Mouse (Mus musculus) 416B (cell line): ENCODE results near the gene P4ha2.
A peak's percentile ranks its signal among the peaks of the same experiment; 100 is the strongest.

Experiments
- DNase-seq: peaks from one replicate; pipeline ENCODE4 v3.0.0; 2011; ENCODE audit warnings: low read depth

P4ha2 gene

DNA sequence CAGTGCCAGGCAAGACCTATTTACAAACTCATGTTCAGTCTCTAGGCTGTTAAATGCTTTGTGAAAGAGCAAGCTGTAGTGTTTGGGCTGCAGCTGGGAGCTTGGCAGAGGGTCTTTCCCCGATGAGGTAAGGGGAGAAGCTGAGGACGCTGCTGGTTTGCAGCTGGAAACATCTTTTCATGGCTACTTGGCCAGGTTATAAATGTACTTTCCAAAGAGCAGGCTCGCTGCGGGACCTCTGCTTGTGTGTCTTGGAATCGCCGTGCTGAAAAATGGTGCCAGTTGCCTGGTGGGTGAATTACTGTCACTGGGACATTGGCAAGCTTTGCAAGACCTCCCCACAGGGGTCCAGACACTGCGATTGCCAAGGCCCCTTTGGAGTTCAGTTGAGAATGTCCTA is 7.3 kb downstream of the P4ha2 start:
- DNase-seq = no peak

DNA sequence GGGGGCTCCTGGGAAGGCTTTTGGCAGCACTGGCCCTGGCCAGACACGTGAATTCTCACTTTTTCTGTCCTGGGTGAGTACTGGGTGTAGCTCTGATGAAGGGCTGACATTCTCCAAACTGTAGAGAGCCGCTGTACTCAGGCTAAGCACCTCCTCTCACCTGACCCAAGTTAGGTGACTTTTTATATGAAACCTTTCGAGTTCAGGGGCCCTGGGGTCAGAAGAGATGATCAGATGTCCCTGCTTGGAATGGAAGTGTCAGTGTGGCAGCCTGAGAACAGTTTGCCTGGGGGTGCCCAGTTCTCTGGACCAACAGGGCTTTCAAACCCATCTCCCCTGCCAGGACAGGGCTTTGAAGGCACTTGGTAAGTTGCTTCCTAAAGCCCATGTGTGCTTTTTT is 8.2 kb downstream of the P4ha2 start:
- no peak for DNase-seq

DNA sequence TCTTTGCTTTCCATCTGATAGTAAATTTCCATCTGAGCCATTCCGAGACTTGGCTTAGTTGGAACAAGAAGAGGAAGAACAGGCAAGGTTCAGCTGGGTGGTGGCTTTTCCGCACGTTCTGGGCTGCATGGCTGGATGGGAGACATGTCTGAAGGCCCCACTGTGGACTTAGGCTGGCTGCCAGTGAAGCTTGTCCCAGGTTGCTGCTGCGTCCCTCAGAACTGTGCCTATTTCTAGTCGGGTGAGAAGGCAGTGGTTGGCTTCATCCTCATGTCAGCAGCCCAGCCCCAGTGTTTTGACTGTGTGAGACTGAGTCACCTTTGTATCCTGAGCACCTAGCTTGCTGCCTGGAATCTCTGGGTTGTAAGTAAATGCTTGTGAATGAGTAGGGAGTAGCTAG is 9.0 kb downstream of the P4ha2 start:
- no peak for DNase-seq

DNA sequence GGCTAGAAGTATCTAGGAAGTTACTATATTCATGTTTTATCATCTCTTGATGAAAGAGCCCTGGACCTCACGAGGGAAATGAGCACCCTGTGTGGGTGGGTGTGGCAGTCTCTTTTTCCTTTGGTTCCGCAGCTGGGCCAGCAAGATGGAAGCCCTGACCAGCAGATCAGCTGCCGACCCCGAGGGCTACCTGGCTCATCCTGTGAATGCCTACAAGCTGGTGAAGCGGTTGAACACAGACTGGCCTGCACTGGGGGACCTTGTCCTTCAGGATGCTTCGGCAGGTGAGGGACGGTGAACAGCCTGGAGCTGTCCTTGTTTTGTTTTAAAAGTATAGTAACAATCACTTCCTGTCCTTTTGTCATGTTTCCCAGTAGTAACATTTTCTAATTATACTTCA is 11.4 kb downstream of the P4ha2 start:
- DNase-seq = no peak

DNA sequence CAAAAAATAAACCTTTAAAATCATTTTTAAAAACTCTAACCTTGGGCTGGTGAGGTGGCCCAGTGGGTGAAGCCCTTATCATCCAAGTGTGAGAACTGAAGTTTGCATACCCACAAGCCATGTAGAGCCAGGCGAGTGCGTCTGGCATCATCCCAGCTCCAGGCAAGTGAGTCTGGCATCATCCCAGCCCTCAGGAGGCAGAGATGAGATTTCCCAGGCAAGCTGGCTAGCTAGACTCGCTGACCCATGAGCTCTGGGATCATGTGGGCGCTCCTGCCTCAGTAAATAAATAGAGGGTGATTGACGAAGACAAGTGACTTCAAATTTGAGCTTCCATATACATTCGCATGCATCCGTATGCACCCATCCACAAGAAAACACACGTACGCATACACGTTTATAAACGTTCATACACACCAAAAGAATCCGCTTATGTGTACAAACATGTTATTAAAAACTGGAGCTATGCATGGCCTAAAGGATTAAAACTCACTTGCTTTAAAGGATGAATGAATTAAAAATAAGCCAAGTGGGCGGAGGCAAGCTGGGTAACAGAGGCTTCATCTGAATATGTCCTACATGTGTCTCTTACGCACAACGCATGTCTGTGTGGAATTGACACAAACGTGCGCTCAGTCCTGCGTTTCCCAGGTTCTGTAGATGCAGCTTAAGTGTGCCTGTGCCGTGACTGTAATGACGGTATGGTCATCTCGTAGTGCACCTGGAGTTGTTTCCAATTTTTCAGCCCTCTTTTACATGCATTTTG is 12.3 kb downstream of the P4ha2 start:
- no peak for DNase-seq

DNA sequence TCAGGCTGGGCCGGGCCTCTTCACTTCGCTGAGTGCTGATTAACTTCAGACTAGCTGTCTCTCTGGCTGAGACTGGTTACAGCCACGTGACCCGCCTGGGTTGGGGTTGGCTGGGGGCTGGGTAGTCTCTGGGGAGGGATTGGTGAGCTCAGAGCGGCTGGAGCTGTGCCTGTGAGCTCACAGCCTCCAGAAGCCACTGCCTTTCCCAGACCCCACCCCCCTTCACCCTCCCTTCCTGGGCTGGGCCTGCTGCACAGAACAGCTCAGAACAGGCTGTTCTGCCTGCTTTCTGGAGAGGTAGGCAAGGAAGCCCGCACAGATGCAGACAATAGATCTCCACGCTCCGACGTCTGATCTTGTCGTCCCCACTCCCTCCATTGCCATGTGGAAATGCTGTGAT is 13.0 kb downstream of the P4ha2 start:
- no peak for DNase-seq

DNA sequence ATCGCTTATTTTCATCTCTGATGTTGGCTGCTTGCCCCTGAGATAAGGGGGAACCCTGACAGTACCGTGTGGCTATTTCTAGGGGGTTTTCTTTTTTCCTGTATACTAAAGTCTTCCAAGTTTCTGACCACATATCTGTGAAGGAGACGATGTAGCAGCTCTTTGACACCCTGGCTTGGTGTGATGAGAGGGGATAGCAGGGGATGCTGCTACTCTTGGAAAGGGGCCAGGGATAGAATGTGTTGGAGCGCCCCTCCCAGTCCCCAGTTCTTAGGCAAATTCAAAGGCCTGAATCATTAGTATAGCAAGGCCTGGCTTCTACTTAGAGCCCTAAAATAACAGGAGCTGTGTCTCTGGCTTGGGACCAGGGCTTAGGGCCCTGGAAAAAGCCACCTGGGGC is 13.5 kb downstream of the P4ha2 start:
- no peak for DNase-seq

DNA sequence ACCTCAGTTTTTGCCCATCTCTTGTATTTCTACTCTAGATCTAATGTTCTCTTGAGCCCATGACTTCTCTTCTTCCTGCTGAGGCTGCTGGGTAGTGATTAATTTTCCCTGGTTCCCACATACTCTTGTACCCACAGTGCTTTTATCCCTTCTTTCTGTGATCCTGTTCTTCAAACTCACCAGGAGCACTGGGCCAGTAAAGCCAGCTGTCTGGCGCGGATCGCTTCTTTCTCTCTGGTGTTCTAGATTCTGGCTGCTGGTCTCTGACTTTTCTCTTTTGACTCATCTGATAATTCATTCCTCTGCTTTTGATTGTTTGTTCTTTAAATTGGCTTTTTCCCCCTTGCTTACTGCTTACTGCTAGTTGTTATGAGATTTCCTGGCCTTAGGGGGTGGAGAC is 14.9 kb downstream of the P4ha2 start:
- DNase-seq = no peak

DNA sequence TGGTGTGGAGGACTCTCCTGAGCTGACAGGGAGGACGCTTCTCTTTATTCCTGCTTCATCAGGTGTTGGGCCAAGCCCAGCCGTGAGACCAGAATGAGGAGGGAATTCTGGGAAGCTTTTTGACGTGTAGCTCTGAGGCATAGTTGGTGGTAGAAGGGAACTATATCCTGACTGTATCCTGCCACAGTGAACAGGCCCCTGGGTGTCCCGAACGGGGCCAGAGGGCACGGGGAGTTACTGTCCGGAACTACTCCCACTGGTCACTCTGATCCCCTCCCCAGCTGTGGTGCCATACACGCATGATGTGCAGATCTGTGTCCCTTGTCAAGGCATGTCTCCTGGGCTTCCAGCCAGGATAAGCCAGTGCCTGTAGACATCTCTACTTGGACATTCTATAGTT is 15.4 kb downstream of the P4ha2 start:
- no peak for DNase-seq

DNA sequence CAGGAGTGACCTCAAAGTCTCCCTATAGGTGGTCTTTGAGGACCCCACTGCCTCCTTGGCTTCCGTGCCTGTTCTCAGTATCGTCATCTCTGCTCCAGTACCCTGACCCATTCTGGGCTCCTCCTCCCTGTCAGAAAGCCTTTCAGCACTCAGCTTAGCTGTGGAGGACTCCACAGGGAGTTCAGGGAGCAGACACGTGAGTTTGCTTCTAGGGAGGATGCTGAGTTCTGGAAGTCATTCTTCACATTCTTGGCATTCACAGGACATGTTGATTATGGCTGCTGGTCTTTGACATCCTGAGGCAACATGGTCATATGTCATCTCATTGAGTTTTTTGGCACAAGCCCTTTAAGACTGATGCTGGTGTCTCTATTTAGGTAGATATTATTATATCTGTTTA is 16.0 kb downstream of the P4ha2 start:
- no peak for DNase-seq

DNA sequence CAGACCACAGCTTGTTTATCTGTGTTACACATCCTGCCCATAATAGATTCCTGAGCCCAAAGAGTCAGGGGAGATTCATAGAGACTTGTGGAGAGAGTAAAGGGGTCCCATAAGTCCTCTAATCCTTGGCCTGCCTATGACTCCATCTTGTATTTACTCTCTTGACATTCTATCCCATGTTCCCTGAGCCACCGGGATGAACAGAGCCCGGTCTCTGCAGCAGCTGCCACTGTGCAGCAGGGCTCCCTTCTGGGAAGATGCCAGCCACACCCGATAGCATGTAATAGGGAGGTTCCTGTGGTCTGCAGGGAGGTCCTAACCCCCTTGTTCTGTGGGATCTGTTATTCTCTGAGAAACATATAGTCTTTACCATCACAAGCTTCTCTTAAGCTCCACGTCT is 16.5 kb downstream of the P4ha2 start:
- DNase-seq = no peak

DNA sequence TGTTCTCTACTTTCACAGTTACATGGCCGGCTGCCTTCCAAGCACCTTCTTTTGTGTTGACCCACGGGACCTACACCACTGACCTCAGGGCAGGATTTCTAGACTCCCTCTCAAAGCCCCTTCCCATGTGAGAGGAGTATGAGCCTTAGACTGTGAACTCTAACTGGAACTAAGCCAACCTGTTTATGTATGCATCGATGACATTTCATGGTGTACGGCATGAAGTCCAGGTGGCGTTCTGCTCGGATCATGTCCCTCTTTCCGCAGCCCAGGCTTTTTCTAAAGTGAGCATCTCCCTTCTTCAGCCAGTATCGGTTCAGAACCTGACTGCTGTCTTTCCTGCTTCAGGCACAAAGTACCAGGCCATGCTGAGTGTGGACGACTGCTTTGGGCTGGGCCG is 17.2 kb downstream of the P4ha2 start:
- DNase-seq = no peak

DNA sequence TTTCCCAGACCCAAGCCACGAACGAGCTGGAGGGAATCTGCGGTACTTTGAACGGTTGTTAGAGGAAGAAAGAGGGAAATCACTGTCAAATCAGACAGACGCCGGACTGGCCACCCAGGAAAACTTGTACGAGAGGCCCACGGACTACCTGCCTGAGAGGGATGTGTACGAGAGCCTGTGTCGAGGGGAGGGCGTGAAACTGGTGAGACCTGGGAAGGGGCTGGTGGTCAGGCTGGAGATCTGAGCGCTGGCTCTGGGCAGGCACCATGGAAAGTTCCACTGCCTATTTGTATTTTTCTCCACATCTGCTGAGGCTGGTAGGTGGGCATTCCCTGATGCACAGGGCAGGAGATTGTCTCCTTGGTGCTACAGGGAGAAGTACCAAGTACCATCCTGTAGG is 19.2 kb downstream of the P4ha2 start:
- DNase-seq = no peak

DNA sequence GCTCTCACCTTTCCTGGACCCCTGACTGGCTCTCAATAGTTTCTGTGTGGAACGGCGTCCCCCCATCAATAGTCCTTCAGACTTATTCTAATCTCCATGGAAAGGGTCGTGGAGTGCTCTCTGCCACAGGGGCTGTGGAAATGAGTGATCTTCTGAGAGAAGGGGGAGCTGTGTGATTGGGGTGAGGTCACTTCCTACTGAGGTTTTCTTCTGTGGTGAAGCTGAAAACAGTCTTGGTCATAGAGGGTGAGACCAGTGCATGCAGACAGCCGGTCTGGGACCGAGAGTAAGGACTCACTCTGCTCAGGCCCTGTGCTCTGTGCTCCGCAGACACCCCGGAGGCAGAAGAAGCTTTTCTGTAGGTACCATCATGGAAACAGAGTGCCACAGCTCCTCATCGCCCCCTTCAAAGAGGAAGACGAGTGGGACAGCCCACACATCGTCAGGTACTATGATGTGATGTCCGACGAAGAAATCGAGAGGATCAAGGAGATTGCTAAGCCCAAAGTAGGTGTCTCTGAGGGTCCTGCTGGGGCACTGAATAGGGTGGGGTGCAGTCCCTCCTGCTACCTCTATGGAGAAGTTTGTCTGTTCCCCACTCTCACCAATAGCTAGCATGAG is 20.0 kb downstream of the P4ha2 start:
- peak; percentile 7 for DNase-seq

DNA sequence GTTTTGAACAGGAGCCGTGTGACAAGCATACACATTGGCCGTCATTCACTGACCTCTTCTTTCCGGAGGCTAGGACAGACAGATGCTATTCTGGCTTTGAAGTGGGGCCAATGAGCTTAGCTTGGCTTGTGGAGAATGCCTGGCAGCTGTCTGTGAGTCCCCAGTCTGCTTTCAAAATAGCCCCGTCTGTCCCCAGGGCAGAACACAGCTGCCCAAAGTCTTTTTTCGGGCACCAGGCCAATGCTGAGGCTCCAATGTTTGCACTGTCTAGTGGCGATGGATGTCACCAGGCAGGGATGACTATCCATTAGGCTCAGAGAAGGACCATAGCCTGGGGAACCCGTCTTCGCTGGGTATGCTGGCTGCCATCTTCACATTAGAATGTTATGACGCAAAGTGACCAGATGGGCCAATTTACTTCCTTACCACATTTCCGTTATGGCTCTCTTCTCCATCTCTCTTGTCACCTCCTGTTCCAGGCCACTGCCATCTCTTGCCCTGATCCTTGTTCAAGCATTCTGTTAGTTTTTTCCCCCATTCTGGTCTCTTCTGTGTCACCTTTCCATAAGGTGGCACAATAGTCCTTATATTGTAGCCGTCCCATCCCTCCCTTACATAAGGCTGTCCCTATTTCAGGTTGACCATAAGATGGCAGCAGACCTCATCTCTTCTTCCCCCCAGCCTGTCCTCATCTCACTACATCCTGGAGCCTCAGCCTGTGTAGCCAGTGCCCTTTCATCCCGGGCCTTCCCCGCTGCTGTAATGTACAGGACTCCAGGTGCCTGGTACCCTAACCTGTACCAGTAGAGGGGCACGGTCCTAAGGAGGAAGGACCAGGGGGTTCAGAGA is 22.7 kb downstream of the P4ha2 start:
- DNase-seq = peak; percentile 61

DNA sequence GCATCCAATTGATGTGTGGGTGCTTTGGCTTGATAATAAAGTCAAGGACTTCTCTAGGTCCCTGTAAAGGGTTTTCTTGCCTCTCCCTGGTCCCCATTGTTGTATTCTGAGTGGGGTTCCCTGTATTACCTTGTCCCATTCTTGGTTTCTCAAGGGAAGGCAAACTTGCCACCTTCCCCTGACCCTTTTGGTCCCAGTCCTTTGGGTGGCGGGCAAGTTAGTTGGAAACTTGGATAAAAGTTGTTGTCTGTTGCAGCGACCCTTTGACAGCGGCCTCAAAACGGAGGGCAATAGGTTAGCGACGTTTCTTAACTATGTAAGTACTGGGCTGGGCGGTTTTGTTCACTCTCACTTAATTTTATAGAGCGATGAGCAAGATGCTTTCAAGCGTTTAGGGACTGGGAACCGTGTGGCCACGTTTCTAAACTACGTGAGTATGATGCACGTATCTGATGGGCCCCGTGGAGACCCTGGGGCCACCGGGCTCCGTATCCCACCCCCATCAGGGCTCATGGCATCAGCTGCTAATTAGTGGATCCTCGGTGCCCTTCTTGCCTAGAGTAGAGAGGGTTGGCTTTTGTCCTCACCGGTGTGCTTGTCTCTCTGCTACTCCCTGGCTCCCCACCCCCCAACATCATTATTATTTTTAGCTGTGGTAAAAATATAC is 26.2 kb downstream of the P4ha2 start:
- no peak for DNase-seq

DNA sequence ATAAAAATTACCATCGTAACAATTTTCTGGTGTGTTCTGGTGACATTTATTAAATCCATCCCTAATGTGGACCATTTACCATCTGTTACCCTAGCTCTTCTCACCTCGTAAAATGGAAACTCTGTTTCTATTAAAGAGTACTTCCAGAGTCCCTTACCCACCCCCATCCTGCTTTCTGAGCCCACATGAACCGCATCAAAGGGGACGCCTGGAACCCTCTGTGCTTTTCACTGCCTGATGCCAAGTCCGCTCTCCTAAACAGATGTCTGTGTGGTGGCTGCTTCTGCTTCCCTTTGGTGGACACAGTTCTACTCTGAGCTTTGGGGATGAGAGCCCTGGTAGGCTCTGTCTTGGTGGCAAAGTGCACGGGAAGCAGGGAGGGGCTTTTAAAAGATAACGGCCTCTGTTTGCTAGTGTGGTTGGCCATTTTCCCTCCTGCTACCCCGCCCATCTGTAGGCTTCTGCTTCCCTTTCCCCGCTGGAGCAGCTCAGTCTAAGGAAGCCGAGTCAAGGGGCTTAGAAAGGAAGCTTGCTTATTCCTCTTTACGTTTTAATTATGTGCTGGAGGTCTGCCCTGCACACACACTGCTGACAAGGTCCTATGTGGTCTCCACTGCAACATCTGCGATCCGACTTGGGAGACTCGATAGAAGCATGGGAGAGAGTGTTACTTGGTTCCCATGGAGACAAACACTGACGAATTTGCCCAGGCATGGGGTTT is 26.9 kb downstream of the P4ha2 start:
- no peak for DNase-seq

DNA sequence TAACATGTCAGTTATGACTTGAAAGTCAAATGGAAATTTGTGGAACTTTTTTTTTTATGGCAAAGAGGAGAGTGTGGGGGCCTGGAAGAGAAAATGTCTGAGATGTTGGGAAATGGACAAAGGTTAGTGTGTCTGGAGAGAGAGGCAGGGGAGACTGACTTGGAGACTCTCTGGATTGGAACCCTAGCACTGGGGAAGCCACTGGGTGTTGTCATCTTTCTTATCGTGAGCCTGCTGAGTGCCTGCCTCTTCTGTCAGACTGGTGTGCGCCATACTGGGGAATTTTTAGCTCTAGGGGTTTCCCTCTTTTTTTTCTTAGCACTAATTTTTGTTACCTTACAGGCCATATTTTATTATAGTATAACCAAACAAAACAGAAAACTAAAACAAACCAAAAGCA is 27.5 kb downstream of the P4ha2 start:
- DNase-seq = no peak

DNA sequence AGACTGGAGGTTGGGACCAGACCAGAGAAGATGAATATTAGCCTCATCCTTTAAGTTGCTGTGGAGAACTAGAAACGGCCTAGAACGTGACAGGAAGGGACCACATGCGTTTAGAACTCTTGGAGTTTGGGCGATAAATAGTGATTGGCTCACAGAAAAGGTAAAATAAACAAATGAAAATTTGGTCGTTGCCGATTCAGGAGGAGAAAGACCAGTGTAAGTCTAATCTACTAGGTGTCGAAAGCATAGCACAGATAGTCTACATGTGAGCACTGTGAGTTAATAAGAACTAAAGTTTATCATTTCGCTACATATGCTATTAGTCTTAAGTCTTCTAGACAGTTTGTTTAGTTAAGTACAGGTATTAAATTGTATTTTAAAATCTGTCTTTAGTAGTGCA is 30.1 kb downstream of the P4ha2 start:
- no peak for DNase-seq

DNA sequence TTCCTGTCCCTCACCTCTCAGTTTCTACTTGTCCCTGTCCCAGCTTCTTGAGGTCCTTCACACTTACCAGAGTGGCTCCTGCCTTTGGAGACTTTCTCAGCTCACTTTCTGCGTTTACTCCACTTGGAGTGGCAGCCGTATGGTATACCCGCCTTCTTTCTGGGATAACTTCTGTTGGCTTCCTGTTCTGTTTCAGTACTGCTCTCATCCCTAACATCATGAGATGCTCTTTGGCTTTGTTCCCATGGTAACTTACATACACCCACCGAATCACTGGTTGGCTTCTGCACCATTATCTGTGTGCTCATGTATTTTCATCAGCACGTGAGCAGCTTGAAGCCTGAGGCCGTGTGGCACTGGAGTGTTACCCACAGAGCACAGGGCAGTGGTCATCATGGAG is 30.8 kb downstream of the P4ha2 start:
- DNase-seq = no peak

DNA sequence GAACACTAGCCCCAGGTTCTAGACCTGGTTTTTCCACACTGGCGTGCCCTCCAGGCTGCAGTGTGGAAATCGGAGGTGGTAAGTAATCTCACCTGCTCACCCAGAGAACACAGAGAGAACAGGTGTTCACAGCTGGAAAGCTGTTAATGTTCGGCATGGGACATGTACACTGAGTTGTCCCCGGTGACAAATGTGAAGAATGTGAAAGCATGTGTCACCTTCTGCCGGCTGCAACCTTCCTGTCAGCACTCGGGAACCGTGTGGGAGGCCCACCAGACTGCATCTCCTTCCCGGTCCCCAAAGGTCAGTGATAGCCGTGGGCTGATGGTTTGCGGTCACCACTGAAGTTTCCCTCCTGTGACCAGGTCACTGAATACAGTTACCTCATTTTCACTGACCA is 32.4 kb downstream of the P4ha2 start:
- DNase-seq = no peak

DNA sequence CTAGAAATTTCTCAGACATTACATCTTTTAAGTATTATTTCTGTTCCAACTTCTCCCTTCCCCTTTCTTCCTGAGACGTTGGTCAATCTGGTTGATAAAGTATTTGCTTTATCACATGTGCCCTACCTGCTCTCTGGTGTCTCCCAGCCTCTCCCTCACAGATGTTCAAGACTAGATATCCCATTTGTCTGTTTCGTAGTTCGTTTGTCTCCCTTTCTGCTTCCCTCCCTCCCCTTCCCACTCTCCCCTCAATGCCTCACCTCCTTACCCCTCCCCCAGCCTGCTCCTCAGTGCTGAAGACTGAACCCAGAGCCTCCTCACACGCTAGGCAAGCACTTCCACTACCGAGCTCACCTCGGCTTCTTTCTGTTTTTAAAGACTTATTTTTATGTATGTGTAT is 35.0 kb downstream of the P4ha2 start:
- no peak for DNase-seq
